Mouse (Mus musculus) limb, embryonic 15.5 days (tissue): ENCODE measurements around the gene Tmem147. TPM values are rescaled to one million over a fixed set of nuclear protein-coding genes. Genes with fewer than 3 reads are reported as not detected.

Experiments used
- ATAC-seq: fragments of 200-750 bp; cut with Nextera tagmentation; 2 replicates; pipeline ENCODE4 v1.8.0; 2017; ENCODE audit warnings: low read depth, moderate TSS enrichment; ENCODE audit not compliant: insufficient number of reproducible peaks, low FRiP score, low TSS enrichment
- H3K27ac ChIP-seq: fragments of 300-500 bp; sonication (generic); 2 replicates; pipeline ENCODE4 v1.5.1; 2015; ENCODE audit warnings: moderate library complexity, mild to moderate bottlenecking, inconsistent platforms
- H3K27me3 ChIP-seq: fragments of 300-500 bp; sonication (generic); 2 replicates; pipeline ENCODE4 v1.6.1; 2015; ENCODE audit warnings: inconsistent platforms
- H3K36me3 ChIP-seq: fragments of 300-500 bp; sonication (generic); 2 replicates; pipeline ENCODE4 v1.6.1; 2015; ENCODE audit warnings: inconsistent platforms
- H3K4me1 ChIP-seq: fragments of 300-500 bp; sonication (generic); 2 replicates; pipeline ENCODE4 v1.6.1; 2015; ENCODE audit warnings: inconsistent platforms
- H3K4me2 ChIP-seq: fragments of 300-500 bp; sonication (generic); 2 replicates; pipeline ENCODE4 v1.6.1; 2015; ENCODE audit warnings: mild to moderate bottlenecking, inconsistent platforms
- H3K4me3 ChIP-seq: fragments of 300-500 bp; sonication (generic); 2 replicates; pipeline ENCODE4 v1.5.1; 2015; ENCODE audit warnings: mild to moderate bottlenecking, inconsistent platforms
- H3K9ac ChIP-seq: fragments of 300-500 bp; sonication (generic); 2 replicates; pipeline ENCODE4 v1.6.1; 2015; ENCODE audit warnings: inconsistent platforms
- H3K9me3 ChIP-seq: fragments of 300-500 bp; sonication (generic); 2 replicates; pipeline ENCODE4 v1.6.1; 2016; ENCODE audit warnings: inconsistent platforms
- WGBS: fragments of 180-500 bp; shearing (Covaris S2); methylation state at CpG from one replicate; pipeline ENCODE4 v1.1.7; 2015; 5-methylcytosine and 5-hydroxymethylcytosine counted together
- polyA plus RNA-seq: library from polyadenylated mRNA; unstranded; fragments of >200 nt; fragmentation: Nextera tagmentation; extraction: Ambion mirVana; gene quantifications from 2 replicates; pipeline ENCODE4 v1.2.1, GENCODE M21; 2015

Gene Tmem147
- polyA plus RNA-seq, 1 experiment from 2014 or later: 199 TPM

DNA sequence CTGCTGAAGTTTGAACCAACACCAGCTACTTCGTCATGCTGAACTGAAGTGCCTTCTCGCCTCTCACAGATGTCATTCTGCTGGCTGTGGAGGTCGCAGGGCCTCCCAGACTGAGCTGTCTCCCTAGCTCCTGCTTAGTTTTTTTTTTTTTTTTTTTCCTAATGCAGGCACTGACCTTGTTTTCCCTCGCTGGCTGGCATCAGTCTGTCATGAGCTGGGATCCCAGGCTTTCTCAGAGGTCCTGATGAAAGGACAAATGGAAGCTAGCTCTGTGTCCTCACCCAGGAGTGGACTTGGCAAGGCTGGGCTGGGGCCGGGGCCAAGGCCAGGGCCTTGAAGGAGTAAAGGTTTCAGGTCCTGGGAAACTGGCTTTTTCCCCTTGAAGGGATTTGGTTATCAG lies 47.4 kb downstream of the Tmem147 start:
- WGBS: 57% methylated on average over 5 of the region's 5 CpGs
- H3K4me2 ChIP-seq: no peak overlapping the region
- H3K4me3 ChIP-seq: no peak overlapping the region
- no peaks in the 10 kb centered on the region for H3K4me1 ChIP-seq
- no peak overlapping the region for H3K9ac ChIP-seq
- H3K36me3 ChIP-seq: no peaks in the 10 kb centered on the region
- no peaks in the 10 kb centered on the region for H3K9me3 ChIP-seq
- H3K27me3 ChIP-seq: peaks cover 5% of the 10 kb centered on the region; the same call in 1 of the 2 replicates
- no peak for ATAC-seq
- no peak overlapping the region for H3K27ac ChIP-seq

DNA sequence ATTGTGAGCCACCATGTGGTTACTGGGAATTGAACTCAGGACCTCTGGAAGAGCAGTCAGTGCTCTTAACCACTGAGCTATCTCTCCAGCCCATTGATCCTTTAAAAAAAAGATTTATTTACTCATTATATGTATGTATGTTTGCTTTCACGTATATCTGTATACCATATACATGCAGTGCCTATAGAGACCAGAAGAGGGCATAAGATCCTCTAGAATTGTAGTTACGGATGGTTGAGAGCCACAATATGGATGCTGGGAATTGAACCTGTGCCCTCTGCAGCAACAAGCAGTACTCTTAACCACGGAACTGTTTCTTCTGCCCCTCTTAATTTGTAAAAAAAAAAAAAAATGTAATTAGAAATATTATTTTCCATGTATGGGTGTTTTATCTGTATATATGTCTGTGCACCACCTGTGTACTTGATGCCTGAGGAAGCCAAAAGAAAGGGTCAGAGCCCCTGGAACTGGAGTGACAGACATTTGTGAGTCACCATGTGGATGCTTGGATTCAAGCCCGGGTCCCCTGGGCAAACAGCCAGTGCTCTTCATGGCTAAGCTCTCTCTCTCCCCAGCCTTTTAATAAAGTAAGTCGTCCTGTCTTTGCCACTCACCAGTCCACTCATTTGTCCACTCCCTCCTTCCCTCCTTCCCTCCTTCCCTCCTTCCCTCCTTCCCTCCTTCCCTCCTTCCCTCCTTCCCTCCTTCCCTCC lies 50.9 kb downstream of the Tmem147 start:
- Histone ChIP-seq H3K36me3 (no peaks in the 10 kb centered on the region), H3K9me3 (no peaks in the 10 kb centered on the region), H3K4me2 (no peak overlapping the region), H3K27me3 (no peaks in the 10 kb centered on the region), H3K9ac (no peak overlapping the region), H3K27ac (no peak overlapping the region), H3K4me3 (no peak overlapping the region), H3K4me1 (no peaks in the 10 kb centered on the region)
- WGBS: 61% methylated on average over 5 of the region's 5 CpGs
- no peak for ATAC-seq

Other genes with a start within 250 kb of the Tmem147 start
- 0.18 TPM in 1 of 2 replicates, not detected in the other for gene Prodh2, start 235.9 kb downstream of the Tmem147 start, polyA plus RNA-seq
- 7.8 and 8.0 TPM in 2 replicates for gene Arhgap33, start 194.5 kb downstream of the Tmem147 start, polyA plus RNA-seq
- gene Hspb6, start 177.4 kb downstream of the Tmem147 start, polyA plus RNA-seq: 17.6 and 29.4 TPM in 2 replicates
- gene Proser3, start 177.2 kb downstream of the Tmem147 start, polyA plus RNA-seq: 11.3 and 12.1 TPM in 2 replicates
- 37.9 and 49.4 TPM in 2 replicates for gene Lin37, start 169.7 kb downstream of the Tmem147 start, polyA plus RNA-seq
- gene U2af1l4, start 166.2 kb downstream of the Tmem147 start, polyA plus RNA-seq: 83.0 and 85.3 TPM in 2 replicates
- gene Gm49396, start 166.2 kb downstream of the Tmem147 start, polyA plus RNA-seq: 12.2 and 12.4 TPM in 2 replicates
- 126 and 146 TPM in 2 replicates for gene Psenen, start 165.9 kb downstream of the Tmem147 start, polyA plus RNA-seq
- gene Igflr1, start 164.1 kb downstream of the Tmem147 start, polyA plus RNA-seq: 3.0 and 3.5 TPM in 2 replicates
- gene Kmt2b, start 140.8 kb downstream of the Tmem147 start, polyA plus RNA-seq: 7.3 and 8.1 TPM in 2 replicates
- gene Zbtb32, start 130.6 kb downstream of the Tmem147 start, polyA plus RNA-seq: 3.0 and 4.2 TPM in 2 replicates
- gene Upk1a, start 116.7 kb downstream of the Tmem147 start, polyA plus RNA-seq: 0.45 and 0.58 TPM in 2 replicates
- gene Cox6b1, start 103.4 kb downstream of the Tmem147 start, polyA plus RNA-seq: 739 and 763 TPM in 2 replicates
- not detected in 2 replicates for gene Etv2, start 93.7 kb downstream of the Tmem147 start, polyA plus RNA-seq
- gene Rbm42, start 79.2 kb downstream of the Tmem147 start, polyA plus RNA-seq: 104 and 114 TPM in 2 replicates
- gene Haus5, start 64.5 kb downstream of the Tmem147 start, polyA plus RNA-seq: 33.6 and 34.4 TPM in 2 replicates
- not detected in 2 replicates for gene Pmis2, start 57.9 kb downstream of the Tmem147 start, polyA plus RNA-seq
- gene 2200002J24Rik, start 30.6 kb downstream of the Tmem147 start, polyA plus RNA-seq: 1.1 and 1.4 TPM in 2 replicates
- 0.19 and 0.99 TPM in 2 replicates for gene Atp4a, start 17.3 kb downstream of the Tmem147 start, polyA plus RNA-seq
- gene Gapdhs, start 14.1 kb upstream of the Tmem147 start, polyA plus RNA-seq: 0.52 and 0.66 TPM in 2 replicates
- gene Sbsn, start 21.9 kb upstream of the Tmem147 start, polyA plus RNA-seq: 293 and 299 TPM in 2 replicates
- gene Dmkn, start 34.2 kb upstream of the Tmem147 start, polyA plus RNA-seq: 913 and 939 TPM in 2 replicates
- gene Krtdap, start 58.4 kb upstream of the Tmem147 start, polyA plus RNA-seq: 3,274 and 3,770 TPM in 2 replicates
- gene Ffar2, start 94.2 kb upstream of the Tmem147 start, polyA plus RNA-seq: 0.27 TPM in 1 of 2 replicates, not detected in the other
- gene Ffar3, start 126.6 kb upstream of the Tmem147 start, polyA plus RNA-seq: not detected in 2 replicates
- gene Ffar1, start 132.0 kb upstream of the Tmem147 start, polyA plus RNA-seq: not detected in 2 replicates
- gene Cd22, start 150.8 kb upstream of the Tmem147 start, polyA plus RNA-seq: 0.04 and 0.11 TPM in 2 replicates
- gene Mag, start 185.3 kb upstream of the Tmem147 start, polyA plus RNA-seq: 1.3 and 1.4 TPM in 2 replicates
- gene Hamp2, start 195.1 kb upstream of the Tmem147 start, polyA plus RNA-seq: not detected in 2 replicates
- gene Hamp, start 214.5 kb upstream of the Tmem147 start, polyA plus RNA-seq: not detected in 2 replicates
- gene Usf2, start 227.3 kb upstream of the Tmem147 start, polyA plus RNA-seq: 22.3 and 23.4 TPM in 2 replicates
- gene Lsr, start 243.9 kb upstream of the Tmem147 start, polyA plus RNA-seq: 37.1 and 39.5 TPM in 2 replicates
- gene Fam187b, start 244.2 kb upstream of the Tmem147 start, polyA plus RNA-seq: 2.4 and 2.7 TPM in 2 replicates